Mouse (Mus musculus): ENCODE measurements at regions not wholly inside any gene's neighbourhood (a gene's known extent, or its start where the extent isn't known, plus 50 kb on each side); places are given as distances from the start of the nearest gene placed in this dataset.
A peak's percentile ranks its signal among the peaks of the same experiment; 100 is the strongest.

DNA sequence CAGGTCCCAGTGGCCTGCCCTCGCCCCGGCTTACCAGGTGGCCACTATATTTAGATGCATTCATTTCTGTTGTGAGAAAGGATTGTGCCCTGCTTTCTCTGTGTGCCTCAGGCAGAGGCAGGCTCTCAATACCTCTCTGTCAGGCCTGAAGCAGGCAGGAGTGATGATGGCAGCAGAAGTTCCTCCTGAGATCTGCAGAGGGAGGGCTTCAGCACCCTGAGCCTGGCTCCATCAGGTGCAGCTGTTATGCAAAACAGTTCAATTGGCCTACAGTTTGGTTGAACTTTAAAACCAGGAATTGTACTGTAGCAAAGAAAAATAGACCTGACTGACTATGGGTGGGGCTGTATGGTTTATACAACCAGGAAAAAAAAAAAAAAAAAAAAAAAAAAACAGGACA lies 92.7 kb upstream of the Cpeb4 start:
- DNase-seq (ENCODE audit: extremely low spot score in 1 of 2, low spot score in 1 of 2) = no peak

DNA sequence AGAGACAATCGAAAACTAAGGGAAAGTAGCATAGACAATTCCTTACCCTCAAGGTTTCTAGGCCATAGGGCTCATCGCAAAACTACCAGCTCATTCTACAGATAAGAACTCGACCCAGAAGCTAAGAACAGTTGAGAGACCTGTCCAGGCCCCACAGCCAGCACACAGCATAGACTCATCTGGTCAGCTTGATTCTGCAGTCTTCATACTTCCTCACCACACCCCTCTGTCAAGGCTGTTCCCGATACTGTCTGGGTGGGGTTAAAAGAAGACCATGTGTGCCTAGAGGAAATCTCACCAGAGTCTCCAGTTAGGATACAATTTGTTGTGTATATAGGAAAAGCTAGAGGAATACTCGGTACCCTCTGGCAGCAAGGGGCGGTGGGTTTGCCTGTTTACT lies 91.0 kb upstream of the Cpeb4 start:
- no peak for DNase-seq (ENCODE audit: extremely low spot score in 1 of 2, low spot score in 1 of 2)

DNA sequence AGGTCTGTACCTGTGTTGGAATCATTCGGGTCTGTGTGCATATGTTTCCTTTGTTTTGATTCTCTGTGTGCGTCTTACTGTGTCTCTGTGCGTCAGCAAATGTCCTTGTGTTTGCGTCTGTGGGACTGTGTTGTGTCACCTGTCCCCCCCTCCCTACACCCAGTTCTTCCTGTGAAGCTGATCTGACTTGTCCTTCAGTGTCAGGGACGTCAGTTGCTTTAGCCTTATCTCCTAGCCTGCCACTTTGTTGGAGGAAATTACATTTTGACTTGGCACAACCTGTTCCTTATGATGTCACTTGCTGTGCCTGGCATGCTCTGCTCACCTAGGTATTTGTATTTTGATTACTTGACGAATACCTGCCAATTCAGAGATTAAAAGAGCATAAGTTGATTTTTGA lies 90.4 kb upstream of the Cpeb4 start:
- no peak for DNase-seq (ENCODE audit: extremely low spot score in 1 of 2, low spot score in 1 of 2)

DNA sequence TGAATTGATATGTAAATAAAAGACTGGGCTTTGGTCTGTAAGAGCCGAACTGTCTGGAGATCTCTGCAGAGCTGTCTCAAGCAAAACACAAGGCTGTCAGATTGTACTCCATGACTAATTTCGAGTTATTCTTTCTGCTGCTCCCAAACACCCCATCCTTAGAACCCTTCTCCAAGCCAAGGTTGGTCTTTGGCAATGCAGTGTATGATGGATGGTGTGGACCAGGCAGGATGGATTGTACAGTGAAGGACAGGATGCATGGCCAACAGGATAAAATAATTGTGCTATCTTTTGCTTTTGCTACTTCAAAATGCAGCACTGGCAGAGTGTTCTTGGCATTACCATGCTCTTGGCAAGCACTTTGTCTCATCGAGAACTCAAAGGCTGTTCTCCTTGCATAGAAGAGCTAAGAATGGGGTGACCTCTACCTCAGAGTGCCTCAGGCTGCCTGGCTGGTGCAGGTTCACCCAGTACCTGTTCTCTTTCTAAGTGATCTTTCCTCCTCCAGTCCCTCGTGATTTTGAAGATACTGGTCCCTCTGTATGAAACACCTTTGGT lies 88.4 kb upstream of the Cpeb4 start:
- DNase-seq (ENCODE audit: extremely low spot score in 1 of 2, low spot score in 1 of 2) = no peak

DNA sequence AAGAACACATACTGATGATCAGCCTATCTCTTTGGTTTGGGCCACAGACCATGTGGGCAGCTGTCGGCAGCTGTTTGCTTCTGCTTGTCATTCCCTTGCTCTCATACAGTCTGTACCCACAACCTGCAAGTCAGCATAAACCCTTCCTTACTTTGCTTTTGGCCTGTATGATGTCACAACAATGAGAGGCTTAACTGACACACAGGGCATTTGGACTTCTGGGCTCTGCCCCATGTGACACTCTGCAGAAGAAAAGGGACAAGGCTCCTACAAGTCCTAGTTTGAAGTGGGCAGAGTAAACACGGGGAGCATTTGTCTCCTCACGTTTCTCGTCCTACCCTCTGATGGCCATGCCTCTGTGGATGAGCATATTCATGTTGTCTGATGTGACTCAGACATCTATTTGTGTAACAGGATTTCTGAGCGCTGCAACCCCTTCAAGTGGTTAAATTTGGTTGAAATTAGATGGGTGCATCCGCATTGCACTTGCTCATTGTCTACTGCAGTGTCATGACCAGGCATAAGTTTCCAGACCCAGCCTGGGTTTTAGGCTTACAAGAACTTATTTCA lies 87.6 kb upstream of the Cpeb4 start:
- no peak for DNase-seq (ENCODE audit: extremely low spot score in 1 of 2, low spot score in 1 of 2)

DNA sequence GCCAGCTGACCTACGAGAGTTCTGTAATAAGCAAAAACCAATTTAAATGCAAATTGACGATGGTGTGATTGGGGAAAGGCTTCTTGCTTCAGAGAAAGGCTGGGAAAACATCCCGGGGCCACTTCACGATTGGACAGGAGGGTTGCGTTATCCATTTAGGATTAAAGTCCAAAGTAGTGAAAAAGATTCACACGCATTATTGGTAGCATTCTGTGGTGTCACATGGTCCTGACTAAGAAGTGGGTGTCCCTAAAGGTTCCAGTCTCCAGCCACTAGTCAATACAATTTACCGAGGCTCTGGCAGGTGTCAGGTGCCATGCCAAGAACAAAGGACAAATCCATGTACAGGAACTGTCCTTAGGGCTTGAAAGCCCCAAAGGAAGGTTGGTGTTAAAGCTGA lies 86.9 kb upstream of the Cpeb4 start:
- no peak for DNase-seq (ENCODE audit: extremely low spot score in 1 of 2, low spot score in 1 of 2)

DNA sequence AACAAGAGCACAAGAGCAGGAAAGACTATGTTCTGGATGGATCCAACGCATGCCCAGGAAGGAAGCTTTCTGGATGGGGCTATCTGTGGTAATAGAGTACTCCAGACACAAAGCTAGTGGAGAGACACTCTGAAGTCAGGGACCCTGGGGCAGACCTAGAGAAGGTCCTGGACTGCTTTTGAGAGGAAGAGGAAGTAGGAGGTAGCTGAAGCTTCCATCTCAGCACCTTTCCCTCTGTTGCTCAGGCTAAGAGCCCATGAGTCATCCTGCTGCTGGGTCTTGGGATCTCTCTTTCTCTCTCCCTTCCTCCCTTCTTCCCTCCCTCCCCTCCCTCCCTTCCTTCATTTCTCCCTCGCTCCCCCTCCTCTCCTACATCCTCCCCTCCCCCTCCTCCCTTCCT lies 84.6 kb upstream of the Cpeb4 start:
- DNase-seq (ENCODE audit: extremely low spot score in 1 of 2, low spot score in 1 of 2) = no peak

DNA sequence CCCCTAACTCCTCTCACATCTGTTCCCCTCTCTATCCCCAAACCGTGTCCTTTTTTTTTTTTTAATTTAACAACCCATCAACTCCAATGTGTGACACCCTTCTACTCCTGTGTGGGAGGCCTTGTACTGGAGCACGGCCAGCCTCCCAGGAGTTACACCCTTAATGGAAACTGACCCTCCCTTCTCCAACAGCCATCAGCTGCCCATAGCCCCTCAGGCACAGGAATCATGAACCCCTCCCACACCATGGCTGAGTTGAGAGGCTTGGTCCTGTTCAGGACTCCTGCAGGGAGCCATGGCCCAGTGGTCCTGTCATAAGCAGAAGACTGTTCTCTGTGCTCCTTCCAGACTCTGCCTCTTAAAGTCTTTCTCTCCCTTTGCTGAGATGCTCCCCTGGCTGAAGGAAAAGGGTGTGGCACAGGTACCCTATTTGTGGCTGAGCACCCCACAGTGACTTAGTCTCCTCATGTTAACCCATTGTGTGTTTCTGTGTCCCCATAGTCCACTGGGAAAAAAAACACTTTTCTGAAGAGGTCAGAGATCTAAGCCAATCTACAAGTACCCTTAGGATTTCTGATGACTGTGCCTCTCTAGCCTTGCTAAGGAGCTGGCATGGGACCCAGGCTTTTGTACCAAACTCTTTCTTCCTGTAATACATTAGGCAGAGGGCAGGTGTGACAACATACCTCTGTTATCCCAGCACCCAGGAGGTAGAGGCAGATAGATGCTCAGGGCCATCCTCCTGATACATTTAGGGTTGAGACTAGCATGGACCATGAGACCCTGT lies 83.9 kb upstream of the Cpeb4 start:
- no peak for DNase-seq (ENCODE audit: extremely low spot score in 1 of 2, low spot score in 1 of 2)

DNA sequence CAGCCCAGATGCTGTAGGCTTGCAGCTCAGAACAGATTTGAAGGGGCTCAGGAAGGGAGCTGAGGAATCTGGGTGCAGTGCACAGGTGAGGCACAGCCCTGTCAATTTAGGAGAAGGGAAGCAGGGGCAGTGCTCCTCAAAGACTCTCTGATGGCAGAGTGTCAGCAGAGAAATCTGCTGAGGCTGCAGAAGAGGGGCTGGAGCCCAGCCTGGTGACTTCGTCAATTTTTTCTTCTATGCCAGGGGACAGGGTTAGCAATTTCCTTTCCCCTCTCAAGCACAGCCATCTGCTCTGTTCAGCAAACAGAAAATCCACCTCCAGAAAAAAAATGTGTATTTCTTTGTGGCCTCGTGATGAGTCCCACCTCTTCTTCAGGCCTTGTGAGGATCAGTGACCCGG lies 82.0 kb upstream of the Cpeb4 start:
- no peak for DNase-seq (ENCODE audit: extremely low spot score in 1 of 2, low spot score in 1 of 2)

DNA sequence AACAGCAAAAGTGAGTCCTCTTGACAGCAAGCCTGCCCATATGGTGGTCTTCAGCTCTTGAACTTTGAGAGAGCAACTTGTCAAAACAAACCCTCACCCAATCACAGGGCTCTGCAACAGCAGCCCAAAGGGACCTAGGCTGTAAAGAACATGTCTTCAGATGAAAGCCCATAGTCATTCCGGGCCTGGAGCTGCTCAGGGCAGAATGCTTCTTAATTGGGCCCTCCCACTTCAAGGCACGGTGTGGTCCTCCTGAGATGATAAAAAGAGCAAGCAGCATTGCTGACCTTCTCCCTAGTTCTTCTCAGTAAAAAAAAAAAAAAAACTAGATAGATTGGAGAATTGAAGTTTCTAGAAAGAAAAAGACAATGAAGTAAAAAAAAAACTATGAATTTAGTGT lies 80.7 kb upstream of the Cpeb4 start:
- no peak for DNase-seq (ENCODE audit: extremely low spot score in 1 of 2, low spot score in 1 of 2)

DNA sequence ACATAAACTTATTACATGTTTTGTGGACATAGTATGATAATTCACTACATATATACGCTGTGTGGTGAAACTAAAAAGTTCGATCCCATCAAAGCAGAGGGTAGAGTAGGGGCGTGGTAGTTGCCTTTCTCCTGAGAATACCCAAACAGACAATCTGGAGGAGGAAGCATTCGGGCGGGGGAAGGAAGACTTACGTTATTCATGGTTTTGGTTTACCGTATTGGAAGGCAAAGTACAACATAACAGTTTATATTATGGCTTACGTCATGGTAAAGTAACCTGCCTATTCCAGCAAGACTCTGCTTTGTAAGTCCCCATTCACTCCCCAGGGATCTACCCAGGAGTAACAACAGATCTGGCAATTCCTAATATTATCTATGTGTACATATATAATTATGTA lies 76.9 kb upstream of the Cpeb4 start:
- no peak for DNase-seq (ENCODE audit: extremely low spot score in 1 of 2, low spot score in 1 of 2)

DNA sequence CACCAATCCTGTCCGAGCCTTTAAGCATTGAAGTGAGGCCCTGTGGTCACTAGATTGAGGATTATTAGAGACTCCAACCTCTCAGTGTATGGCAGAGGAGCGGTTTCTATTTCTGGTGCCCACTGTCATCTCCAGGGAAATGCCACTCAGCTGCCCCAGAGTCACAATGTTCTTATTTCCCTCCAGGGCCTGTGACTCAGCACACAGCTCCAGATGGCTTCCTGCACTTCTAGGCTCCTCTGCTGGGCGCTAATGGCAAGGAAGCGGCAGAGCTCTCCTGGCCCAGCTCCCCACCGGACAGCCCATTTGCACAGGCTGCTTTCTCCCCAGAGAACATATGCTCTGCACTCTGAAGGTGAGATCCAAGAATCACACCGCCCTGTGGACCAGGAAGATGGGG lies 75.8 kb upstream of the Cpeb4 start:
- DNase-seq (ENCODE audit: extremely low spot score in 1 of 2, low spot score in 1 of 2) = no peak

DNA sequence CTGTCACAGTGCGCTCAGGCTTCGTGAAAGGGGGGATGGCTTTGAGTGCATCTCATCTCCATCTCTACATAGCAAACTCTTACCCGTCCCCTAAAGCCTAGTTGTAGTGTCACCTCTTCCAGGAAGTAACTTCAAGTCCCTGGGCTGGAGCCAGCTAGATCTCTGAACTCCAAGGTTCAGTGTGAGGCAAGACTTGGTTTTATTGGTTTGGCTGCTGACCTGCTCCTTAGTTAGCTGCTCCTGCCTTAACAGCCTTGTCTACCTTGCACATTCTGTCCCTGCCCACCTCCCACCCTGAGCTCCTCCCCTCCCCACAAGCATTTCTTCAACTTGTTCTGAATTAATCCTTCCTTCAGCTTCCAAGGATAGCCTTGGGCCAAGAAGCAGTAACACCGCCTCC lies 70.4 kb upstream of the Cpeb4 start:
- DNase-seq (ENCODE audit: extremely low spot score in 1 of 2, low spot score in 1 of 2) = no peak

DNA sequence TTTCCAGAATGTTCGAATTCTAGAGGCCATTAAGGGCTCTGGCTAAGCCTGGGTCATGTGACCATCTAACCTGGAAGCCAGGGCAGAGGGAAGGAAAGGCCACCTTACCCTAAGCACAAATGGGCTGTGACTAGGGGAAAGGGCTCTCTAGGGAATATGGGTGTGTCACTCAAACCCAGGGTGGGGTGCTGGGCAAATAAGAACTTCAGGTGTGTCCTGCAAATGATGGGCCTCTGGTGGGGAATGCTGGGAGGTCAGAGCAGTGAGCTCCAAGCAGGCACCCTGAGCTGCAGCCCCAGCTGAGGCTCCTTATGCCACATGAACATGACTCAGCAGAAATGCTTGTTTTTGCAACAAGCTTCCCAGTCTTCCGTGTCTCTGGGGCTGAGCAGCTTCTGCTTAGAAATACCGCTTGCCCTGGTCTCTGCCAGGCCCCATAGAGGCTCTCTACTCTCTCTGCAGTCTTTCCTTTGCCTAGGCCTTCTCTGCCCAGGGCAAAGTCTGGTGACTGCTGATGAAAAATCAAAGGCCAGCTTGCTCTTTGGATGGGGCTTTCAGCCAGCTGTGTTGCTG lies 68.6 kb upstream of the Cpeb4 start:
- DNase-seq (ENCODE audit: extremely low spot score in 1 of 2, low spot score in 1 of 2) = no peak

DNA sequence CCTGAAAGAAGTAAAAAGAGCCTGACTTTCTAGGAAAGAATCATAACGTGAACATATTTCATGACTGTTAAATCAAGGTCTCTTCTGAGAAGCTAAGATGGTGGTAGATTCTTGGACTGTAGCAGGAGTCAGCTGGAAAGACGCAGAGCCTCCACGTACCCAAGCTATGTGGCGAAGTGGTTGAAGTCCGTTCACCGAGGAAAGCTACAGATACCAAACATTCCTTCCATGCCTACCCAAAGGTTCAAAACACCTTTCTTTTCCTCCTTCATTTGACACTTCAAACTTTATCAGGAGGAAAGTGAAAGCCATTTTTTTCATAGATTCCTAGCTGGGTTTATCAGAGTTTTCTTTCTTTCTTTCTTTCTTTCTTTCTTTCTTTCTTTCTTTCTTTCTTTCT lies 67.5 kb upstream of the Cpeb4 start:
- DNase-seq (ENCODE audit: extremely low spot score in 1 of 2, low spot score in 1 of 2) = no peak

DNA sequence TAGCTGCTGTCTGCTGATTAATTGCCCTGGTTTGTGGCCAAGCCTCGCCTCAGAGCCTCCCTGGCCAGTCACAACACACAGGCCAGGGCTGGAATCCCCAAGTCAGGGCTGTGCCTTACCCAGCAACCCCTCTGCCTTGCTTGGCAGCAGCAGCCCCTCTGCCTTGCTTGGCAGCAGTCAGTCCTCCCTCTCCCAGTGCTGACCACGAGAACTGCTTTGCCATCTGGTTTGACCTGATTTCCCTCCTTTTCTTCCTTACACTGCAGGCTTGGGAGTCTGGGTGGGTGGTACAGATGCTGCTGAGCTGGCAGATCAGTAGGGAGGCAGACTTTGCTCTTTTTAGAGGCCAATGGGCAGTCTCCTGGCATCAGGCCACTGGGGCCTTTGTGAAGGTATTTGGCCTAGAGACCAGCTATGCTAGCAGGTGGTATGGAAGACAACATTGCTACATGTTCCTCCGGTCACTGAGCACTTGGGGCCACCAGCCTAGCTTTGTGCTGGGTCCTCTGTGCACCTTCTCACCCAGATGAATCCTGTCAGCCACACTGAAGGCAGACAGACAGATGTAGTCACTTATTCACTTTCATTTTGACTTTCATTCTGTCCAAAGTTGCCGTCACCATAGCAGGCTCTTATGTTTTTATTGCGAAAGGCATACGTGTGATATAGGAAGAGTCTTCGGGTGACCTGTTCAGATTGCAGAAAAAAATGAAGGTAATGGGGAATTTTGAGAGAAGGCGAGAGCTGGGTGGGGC lies 64.4 kb upstream of the Cpeb4 start:
- DNase-seq (ENCODE audit: extremely low spot score in 1 of 2, low spot score in 1 of 2) = peak in 1 of 2 experiments; percentile 37

DNA sequence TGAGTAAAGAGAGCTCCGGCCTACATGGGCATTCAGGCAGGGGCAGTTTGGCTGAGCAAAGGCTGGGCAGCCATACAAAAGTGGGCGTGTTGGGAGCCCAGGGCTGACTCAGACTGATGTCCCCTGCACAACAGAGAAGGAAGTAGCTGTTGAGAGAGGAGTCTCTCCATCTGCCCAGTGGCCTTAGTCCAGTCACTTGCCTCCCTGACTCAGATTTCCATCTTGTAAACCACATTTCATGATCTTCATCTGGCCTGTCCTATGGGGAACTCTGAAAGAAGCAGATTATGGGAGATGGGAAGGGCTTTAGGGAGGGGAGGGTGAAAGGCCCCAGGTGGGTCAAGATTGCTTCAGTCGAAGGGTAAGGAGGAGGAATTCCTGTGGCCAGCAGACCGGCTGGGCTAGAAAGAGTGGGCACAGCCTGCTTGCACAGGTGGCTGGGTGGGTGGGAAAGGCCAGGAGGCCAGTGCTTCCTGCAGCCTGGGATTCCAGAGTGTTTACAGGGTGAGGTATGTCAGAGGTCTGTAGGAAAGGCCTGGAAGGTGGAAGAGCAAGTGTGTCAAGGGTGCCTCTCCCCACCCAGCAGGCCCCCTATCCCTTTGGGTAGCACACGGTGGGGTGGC lies 63.7 kb upstream of the Cpeb4 start:
- DNase-seq (ENCODE audit: extremely low spot score in 1 of 2, low spot score in 1 of 2) = no peak

DNA sequence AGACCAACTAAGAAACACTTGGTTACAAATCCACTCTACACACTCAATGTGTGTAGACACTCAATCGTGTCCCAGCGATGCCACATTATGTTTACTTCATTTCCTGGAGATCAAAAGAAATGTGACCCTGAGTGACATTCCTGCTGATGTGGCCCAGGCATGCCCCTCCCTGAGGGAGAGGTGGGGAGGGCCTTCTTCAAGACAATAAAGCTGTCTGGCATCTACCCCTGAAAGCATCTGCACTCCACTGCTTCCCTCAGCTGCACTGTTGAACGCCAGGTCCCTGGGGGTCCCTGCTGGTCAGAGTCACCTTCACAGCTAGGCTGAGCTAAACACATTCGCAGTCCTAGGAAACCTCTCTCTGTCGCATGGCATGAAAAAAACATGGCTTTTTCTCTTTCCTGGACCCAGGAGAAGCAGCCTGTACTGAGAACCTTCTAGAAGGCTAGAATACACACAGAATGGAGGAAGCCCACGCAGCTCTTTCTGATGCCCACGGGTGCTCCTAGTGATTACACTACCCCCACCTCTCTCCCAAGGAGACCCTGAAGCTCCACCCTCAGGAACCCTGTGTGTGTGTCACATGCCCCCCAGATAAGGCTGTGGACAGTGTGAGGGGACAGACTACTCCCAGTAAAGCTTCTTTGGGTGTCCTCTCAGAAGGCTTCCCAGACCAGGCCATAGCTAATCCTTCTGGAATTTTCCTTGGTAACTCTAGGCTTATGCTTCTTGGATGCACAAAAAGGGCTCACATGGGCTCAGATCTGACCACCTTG lies 61.8 kb upstream of the Cpeb4 start:
- no peak for DNase-seq (ENCODE audit: extremely low spot score in 1 of 2, low spot score in 1 of 2)

DNA sequence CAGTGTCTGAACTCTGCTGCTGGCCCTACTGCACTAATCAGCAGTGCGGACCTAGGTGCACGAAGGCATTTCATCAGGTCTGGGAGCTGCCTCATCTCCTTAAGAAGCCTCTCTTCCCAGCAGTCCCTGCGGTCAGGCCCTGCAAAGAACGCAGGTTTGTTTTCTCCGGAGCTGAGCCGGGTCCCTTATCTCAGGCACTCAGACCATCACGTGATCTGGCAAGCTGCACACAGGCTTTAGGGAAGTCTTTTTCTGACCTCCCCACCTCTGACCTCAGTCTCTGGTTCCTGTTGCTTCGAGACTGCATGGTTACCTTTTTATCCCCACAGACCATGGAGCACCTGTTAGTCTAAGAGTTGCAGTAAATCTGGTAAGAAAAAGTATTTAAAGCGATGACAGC lies 59.8 kb upstream of the Cpeb4 start:
- no peak for DNase-seq (ENCODE audit: extremely low spot score in 1 of 2, low spot score in 1 of 2)

DNA sequence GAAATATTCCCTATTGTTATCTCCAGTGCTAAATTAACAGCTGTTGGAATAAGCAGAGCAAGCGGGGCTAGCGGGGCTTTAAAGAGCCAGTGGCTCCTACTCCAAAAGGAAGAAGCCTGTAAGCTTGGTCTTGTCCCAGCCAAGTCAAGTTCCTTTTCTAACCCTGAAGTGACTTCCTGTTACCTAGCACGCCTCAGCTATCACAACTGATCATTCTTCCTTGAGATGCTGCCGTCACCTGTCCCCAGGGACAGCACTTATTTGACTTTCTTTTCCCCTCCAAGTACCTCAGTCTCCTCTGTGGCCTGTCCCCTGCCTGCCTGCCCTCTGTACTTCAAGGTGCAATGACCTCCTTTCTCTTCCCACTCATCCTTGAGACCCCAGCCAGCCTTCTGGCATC lies 57.4 kb upstream of the Cpeb4 start:
- DNase-seq (ENCODE audit: extremely low spot score in 1 of 2, low spot score in 1 of 2) = no peak

All from layer of hippocampus, postnatal 25 days (tissue).